Mouse (Mus musculus): ENCODE data around the gene Itpr3.

Gene Itpr3

GRCm38 (mm10) chr17:27071630-27072029 is 14.5 kb downstream of the Itpr3 start:
- no peak for DNase-seq (ENCODE audit: low read depth, low spot score)

DNA sequence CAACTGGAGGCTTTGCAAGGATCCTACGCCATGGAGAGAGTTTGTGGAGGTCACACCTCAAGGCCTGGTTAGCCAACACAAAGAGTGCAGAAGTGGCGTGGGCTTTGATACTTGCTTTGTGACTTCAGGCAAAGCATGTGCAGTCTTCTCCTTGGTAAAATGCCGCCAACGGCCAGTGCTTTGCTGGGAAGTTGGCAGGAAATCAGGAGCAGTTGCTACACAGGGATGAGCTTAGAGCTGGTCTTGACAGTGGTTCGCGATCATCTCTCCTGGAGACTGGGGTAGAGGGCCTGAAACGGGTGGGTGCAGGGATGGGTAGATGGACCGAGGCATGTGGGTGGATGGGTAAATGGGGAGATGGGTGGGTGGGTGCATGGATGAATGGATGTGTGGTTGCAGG is 15.3 kb downstream of the Itpr3 start:
- DNase-seq (ENCODE audit: low read depth, low spot score): no peak

DNA sequence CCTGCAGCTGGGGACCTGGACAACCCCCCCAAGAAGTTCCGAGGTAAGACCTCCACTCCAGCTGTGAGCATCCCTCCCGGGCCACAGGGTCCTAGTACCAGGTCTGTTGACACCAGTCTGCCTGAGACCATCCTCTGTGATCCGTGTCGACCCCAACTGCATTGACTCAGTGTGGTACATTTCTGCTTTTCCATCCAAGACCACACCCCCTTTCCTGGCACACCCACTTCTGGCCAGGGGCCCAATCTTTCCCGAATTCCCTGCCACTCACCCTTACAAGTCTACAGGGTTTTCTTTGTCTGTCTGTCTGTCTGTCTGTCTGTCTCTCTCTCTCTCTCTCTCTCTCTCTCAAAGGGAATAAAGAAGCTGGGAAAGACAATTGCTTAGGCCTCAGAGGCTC is 16.0 kb downstream of the Itpr3 start:
- DNase-seq (ENCODE audit: low read depth, low spot score): no peak

DNA sequence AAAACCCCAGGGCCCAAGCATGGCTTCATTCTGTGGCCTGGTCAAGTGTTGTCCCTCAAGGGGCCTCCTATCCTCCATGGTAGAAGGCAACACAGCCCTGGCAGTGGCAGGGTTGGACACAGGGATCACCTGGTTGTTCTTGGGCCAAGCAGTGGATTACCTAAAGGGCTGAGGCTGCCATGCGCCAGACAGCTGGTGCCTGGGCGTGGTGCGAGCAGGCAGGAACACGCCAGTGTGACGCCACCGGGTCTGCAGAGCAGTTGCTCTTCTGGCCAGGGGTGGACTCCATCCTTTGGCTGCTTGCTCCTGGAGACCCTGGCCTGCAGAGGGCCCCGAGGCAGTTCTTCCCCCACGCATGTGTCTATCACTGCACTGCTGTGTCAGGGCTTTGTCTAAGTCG is 16.7 kb downstream of the Itpr3 start:
- DNase-seq (ENCODE audit: low read depth, low spot score): no peak

GRCm38 (mm10) chr17:27074236-27074635 is 17.1 kb downstream of the Itpr3 start:
- no peak for DNase-seq (ENCODE audit: low read depth, low spot score)

DNA sequence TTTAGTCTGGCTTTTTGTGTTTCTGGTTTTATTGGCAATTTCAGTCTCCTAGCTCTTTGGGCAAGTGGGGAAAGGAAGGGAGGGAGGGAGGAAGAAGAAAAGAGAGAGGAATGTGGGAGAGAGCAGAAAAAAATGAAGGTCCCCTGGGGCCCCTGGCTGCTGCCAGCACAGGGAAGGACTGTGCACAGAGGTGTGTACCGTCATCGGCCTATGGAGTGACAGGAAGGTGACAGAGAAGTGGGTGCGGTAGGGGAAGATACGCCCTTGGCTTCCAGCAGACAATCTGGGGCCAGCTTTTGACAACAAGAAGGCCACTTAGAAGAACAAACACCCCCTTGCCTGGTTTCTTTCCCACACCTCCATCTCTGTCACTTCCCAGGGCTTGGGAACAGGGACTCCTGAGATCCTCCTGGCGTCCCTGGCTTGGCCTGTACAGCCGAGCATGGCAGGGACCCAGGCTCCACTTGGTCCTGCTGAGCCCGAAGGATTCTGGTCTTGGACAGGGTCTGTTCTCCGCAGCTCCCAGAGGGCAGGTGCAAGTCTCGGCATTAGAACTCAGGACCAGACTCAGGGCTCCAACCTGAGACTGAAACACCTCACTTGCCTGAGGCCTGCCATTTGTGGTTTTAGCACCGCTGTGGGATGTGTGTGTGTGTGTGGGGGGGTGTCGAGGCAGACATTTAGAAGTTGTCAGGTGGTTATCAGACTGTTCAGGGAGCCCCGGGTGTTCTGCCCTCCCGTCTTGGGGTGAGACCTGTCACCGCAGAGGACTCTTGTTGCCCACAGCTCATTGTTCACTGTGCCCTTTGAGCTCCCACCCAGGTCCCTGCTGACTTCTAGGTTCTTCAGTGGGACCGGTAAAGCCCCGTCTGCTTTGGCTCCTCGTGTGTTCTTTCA is 18.0 kb downstream of the Itpr3 start:
- no peak for DNase-seq (ENCODE audit: low read depth, low spot score)

- no peak for DNase-seq (ENCODE audit: low read depth, low spot score)
Measured at GRCm38 (mm10) chr17:27077133-27077532, 20.0 kb downstream of the Itpr3 start.

DNA sequence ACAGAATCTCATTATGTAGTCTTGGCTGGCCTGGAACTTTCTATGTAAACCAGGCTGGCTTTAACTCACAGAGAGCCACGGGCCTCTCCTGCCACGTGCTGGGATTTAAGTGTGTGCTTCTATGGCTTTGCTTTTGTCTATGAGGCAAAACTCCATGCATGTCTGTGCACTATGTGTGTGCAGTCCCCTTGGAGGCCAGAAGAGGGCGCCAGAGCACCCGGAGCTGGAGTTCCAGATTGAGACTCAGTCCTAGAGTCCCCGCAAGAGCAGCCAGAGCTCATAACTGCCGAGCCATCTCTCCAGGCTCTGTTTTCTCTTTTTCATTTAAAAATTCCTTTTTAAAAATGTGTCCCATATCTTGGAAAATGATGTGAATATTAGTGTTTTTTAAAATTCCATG is 20.8 kb downstream of the Itpr3 start:
- DNase-seq (ENCODE audit: low read depth, low spot score): no peak

- DNase-seq (ENCODE audit: low read depth, low spot score): no peak
Measured at GRCm38 (mm10) chr17:27078499-27078898, 21.4 kb downstream of the Itpr3 start.

DNA sequence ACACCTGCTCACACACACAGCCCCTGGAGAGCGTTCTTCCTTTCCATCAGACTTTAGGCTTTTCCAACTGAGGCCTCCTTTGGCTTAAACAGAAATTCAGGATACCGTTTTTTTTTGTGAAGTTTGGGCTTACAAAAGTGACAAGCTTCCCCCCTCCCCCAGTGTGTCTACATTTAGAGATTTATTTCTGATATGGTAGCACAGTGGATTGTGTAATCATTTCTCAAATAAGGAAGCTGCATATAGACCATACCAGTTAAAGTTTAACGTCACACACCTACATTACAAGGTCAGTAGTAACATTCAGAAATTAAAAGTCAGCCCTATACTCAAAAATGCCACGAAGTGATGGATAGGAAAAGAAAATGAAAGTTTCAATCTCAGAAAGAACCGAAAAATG is 24.8 kb downstream of the Itpr3 start:
- DNase-seq (ENCODE audit: low read depth, low spot score): no peak

DNA sequence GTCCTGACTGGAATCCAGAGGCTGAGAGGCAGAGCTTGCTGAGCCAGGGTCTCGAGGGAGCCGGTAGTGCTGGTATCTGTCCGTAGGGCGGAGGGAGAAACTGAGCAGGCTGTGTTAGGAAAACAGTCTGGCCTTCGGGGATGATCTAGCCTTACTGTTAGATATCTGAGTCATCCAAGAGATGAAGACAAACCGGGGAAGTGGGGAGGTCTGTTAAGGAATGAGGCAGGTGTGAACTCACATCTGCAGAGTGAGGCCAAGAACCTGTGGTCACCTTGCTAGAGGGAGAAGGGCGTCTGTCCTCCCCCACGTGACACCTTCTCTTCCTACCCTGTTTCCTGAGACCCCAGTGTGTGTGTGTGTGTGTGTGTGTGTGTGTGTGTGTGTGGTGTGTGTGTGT is 25.7 kb downstream of the Itpr3 start:
- no peak for DNase-seq (ENCODE audit: low read depth, low spot score)

GRCm38 (mm10) chr17:27083601-27084000 is 26.5 kb downstream of the Itpr3 start:
- DNase-seq (ENCODE audit: low read depth, low spot score): no peak

DNA sequence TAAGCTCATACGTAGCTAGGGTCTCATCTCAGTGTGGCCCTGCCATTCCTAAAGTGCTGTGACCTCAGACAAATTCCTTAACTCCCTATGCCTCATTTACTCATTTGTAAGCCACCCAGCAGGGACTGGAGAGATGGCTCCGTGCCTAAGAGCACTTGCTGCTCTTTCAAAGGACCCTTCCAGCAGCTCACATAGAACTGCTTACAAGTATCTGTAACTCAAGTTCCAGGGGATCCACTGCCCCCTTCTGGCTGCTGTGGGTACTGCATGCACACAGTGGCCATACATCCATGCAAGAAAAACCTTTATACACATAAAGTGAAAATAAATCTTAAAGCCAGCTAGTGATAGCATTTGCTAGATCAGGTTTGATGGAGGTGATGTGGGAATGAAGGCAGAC is 28.6 kb downstream of the Itpr3 start:
- DNase-seq (ENCODE audit: low read depth, low spot score): no peak

GRCm38 (mm10) chr17:27087426-27087825 is 30.3 kb downstream of the Itpr3 start:
- no peak for DNase-seq (ENCODE audit: low read depth, low spot score)

DNA sequence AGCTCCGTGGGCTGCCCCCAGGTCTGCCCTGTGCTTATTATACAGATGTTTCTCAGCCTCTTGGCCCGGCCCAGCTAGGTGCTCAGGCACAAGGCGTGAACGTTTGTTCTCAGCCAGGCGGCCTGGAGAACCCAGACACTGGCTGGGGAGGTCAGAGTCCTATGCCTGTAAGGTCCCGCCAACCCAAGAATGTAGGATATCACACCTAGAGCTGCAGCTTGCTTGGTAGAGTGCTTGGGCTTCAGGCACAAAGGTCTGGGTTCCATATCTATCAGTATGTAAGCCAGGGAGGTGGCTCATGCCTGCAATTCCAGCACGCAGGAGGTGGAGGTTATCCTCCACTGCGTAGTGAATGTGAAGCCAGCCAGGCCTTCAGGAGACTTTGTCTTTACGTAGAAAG is 33.0 kb downstream of the Itpr3 start:
- DNase-seq (ENCODE audit: low read depth, low spot score): no peak

GRCm38 (mm10) chr17:27095690-27096089 is 38.6 kb downstream of the Itpr3 start:
- peak; percentile 29 for DNase-seq (ENCODE audit: low read depth, low spot score)

- no peak for DNase-seq (ENCODE audit: low read depth, low spot score)
Measured at GRCm38 (mm10) chr17:27101675-27102074, 44.6 kb downstream of the Itpr3 start.

DNA sequence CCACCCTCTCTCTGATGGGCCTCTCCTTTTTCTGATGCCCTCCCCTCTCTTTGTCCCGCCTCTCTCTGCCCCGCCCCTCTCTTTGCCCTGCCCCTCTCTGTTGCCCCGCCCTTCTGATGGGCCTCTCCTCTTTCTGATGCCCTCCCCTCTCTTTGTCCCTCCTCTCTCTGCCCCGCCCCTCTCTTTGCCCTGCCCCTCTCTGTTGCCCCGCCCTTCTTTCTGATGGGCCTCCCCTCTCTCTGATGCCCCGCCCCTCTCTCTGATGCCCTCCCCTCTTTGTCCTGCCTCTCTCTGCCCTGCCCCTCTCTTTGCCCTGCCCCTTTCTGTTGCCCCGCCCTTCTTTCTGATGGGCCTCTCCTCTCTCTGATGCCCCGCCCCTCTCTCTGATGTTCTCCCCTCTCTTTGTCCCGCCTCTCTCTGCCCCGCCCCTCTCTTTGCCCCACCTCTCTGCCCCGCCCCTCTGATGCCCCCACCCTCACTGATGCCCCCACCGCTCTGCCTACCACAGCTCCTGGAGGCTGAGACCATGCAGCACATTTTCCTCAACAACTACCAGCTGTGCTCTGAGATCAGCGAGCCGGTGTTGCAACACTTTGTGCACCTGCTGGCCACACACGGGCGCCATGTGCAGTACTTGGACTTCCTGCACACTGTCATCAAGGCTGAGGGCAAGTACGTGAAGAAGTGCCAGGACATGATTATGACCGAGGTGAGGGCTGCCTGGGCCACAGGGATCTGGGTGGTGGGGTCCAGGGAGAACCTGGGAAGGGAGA is 48.8 kb downstream of the Itpr3 start:
- no peak for DNase-seq (ENCODE audit: low read depth, low spot score)

DNA sequence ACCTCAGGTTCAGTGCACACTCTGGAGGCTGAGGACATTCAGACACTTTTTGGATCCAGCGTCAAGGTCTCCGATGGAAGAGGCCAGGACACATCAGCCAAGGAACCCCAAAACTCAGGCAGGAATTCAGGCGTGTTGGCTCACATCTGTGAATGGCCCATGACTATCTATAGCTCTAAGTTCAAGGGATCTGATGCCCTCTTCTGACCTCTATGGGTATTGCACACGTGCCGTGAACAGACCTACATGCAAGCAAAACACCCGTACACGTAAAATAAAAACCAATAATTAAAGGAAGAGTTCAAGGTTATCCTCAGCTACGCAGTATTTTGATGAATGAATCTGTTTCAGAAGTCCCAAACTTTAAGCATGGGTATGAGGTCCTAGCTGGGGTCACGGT is 49.6 kb downstream of the Itpr3 start:
- DNase-seq (ENCODE audit: low read depth, low spot score): no peak

DNA sequence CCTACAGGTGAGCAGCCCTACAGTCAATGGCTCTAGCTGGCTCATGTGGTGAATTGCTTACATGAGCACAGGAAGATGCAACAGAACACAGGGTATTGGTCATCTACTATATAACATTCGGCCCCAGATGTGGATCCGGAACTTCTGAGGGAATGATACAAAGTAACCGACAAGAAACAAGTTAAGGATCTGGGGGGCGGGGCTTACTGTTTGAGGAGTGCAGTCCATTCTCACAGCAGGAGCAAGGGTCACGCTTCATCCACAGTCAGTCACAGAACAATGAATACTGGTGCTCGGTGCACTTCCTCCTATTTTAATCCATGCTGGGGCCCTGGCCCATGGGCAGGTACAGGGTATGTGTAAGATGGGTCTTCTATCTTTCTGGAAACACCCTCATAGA is 50.8 kb downstream of the Itpr3 start:
- DNase-seq (ENCODE audit: low read depth, low spot score): no peak

GRCm38 (mm10) chr17:27110072-27110471 is 53.0 kb downstream of the Itpr3 start:
- no peak for DNase-seq (ENCODE audit: low read depth, low spot score)

GRCm38 (mm10) chr17:27118676-27119539 is 61.8 kb downstream of the Itpr3 start:
- DNase-seq (ENCODE audit: low read depth, low spot score): no peak
